Mouse (Mus musculus): ENCODE results near the gene Ric1. TPM values are rescaled to one million over a fixed set of nuclear protein-coding genes. Genes with fewer than 3 reads are reported as not detected.

The Ric1 gene
- polyA plus RNA-seq, 1 experiment = 39.2 TPM

- no peak for TF ChIP-seq CTCF (IDR thresholded peaks at IDR 0.05; ENCODE audit: borderline replicate concordance, insufficient read depth, low read length)
- no peak for TF ChIP-seq POLR2A (IDR thresholded peaks at IDR 0.05; ENCODE audit: low read depth, low read length)
- Histone ChIP-seq H3K4me1 (ENCODE audit: control insufficient read depth, insufficient read depth, low read length) (no peaks in the 10 kb centered on the region), H3K4me3 (ENCODE audit: insufficient read depth, low read length) (no peak overlapping the region), H3K27ac (ENCODE audit: insufficient read depth, low read length) (no peak overlapping the region)
These were observed 26.0 kb upstream of the Ric1 start for GRCm38 (mm10) chr19:29496001-29496597.

- H3K4me1 ChIP-seq (ENCODE audit: control insufficient read depth, insufficient read depth, low read length) = no peaks in the 10 kb centered on the region
- TF ChIP-seq CTCF (IDR thresholded peaks at IDR 0.05; ENCODE audit: borderline replicate concordance, insufficient read depth, low read length) (no peak), POLR2A (IDR thresholded peaks at IDR 0.05; ENCODE audit: low read depth, low read length) (no peak)
- H3K27ac ChIP-seq (ENCODE audit: insufficient read depth, low read length) = no peak overlapping the region
- no peak overlapping the region for H3K4me3 ChIP-seq (ENCODE audit: insufficient read depth, low read length)
These were observed 25.1 kb upstream of the Ric1 start for GRCm38 (mm10) chr19:29496786-29497557.

DNA sequence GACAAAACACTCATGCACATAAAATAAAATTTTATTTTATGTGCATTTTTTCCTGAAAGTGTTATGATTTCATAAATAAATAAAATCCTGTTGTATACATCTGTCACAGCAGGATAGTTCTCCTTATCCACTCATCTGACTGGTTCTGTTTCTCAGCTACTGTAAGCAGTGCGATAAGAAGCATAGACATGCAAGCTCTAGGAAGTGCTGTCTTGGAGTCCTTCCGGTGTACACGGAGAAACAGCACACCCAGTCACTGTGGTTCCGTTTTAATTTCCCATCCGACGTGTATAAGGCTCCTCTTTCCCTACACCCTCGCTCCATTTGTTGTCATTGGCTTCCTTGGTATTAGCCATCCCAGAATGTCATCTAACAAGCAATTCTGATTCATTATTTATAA is 24.2 kb upstream of the Ric1 start:
- Histone ChIP-seq H3K4me1 (ENCODE audit: control insufficient read depth, insufficient read depth, low read length) (no peaks in the 10 kb centered on the region), H3K4me3 (ENCODE audit: insufficient read depth, low read length) (no peak overlapping the region), H3K27ac (ENCODE audit: insufficient read depth, low read length) (no peak overlapping the region)
- no peak for TF ChIP-seq CTCF (IDR thresholded peaks at IDR 0.05; ENCODE audit: borderline replicate concordance, insufficient read depth, low read length)
- TF ChIP-seq POLR2A (IDR thresholded peaks at IDR 0.05; ENCODE audit: low read depth, low read length) = no peak

- TF ChIP-seq CTCF (IDR thresholded peaks at IDR 0.05; ENCODE audit: borderline replicate concordance, insufficient read depth, low read length) (no peak), POLR2A (IDR thresholded peaks at IDR 0.05; ENCODE audit: low read depth, low read length) (no peak)
- Histone ChIP-seq H3K27ac (ENCODE audit: insufficient read depth, low read length) (no peak overlapping the region), H3K4me3 (ENCODE audit: insufficient read depth, low read length) (no peak overlapping the region), H3K4me1 (ENCODE audit: control insufficient read depth, insufficient read depth, low read length) (no peaks in the 10 kb centered on the region)
These were observed 23.1 kb upstream of the Ric1 start for GRCm38 (mm10) chr19:29498842-29499456.

- no peak for TF ChIP-seq POLR2A (IDR thresholded peaks at IDR 0.05; ENCODE audit: low read depth, low read length)
- TF ChIP-seq CTCF (IDR thresholded peaks at IDR 0.05; ENCODE audit: borderline replicate concordance, insufficient read depth, low read length) = no peak
- H3K27ac ChIP-seq (ENCODE audit: insufficient read depth, low read length) = no peak overlapping the region
- no peaks in the 10 kb centered on the region for H3K4me1 ChIP-seq (ENCODE audit: control insufficient read depth, insufficient read depth, low read length)
- H3K4me3 ChIP-seq (ENCODE audit: insufficient read depth, low read length) = no peak overlapping the region
These were observed 21.7 kb upstream of the Ric1 start for GRCm38 (mm10) chr19:29500333-29500732.

- no peaks in the 10 kb centered on the region for H3K4me1 ChIP-seq (ENCODE audit: control insufficient read depth, insufficient read depth, low read length)
- no peak overlapping the region for H3K27ac ChIP-seq (ENCODE audit: insufficient read depth, low read length)
- TF ChIP-seq CTCF (IDR thresholded peaks at IDR 0.05; ENCODE audit: borderline replicate concordance, insufficient read depth, low read length) (no peak), POLR2A (IDR thresholded peaks at IDR 0.05; ENCODE audit: low read depth, low read length) (no peak)
- no peak overlapping the region; the same call in 1 of the 2 replicates for H3K4me3 ChIP-seq (ENCODE audit: insufficient read depth, low read length)
These were observed 21.0 kb upstream of the Ric1 start for GRCm38 (mm10) chr19:29501106-29501505.

DNA sequence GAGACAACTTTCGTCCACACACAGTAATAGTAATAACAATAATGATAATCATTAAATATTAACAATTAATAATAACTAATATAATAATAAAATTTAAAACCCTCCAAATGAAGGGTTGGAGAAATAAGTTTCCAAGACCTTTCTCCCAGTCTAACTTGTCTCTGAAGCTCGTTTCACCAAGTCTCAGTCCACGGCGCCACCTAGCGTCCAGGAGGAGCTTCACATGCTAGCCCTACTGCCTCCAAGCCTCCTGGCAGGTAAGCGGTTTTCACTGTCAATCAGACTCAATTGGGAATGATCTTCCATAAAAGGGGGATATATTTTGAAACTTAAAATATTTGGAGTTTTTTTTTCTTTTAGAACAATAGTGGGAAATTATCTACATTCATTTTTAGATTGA is 20.6 kb upstream of the Ric1 start:
- no peak overlapping the region for H3K27ac ChIP-seq (ENCODE audit: insufficient read depth, low read length)
- TF ChIP-seq POLR2A (IDR thresholded peaks at IDR 0.05; ENCODE audit: low read depth, low read length) (no peak), CTCF (IDR thresholded peaks at IDR 0.05; ENCODE audit: borderline replicate concordance, insufficient read depth, low read length) (peak; percentile 97)
- no peak overlapping the region for H3K4me3 ChIP-seq (ENCODE audit: insufficient read depth, low read length)
- no peaks in the 10 kb centered on the region for H3K4me1 ChIP-seq (ENCODE audit: control insufficient read depth, insufficient read depth, low read length)

DNA sequence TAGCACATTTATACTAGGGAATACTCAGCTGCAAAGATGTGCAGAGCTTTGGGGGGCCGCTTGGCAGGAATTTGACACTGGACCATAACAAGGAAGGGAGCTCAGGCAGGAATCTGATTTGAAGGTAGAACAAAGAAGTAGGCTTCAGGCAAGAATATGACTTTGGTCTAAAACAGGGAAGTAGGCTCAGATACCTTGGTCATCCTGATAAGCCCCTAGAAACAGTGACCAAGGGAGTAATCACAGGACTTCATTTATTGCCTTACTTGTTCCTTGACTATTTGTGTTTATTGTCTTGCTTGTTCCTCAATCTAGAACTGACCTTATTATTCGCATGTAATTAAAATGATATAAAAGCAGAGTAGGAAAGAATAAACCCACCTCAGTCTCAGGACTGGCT is 18.0 kb upstream of the Ric1 start:
- Histone ChIP-seq H3K4me1 (ENCODE audit: control insufficient read depth, insufficient read depth, low read length) (no peaks in the 10 kb centered on the region), H3K4me3 (ENCODE audit: insufficient read depth, low read length) (no peak overlapping the region), H3K27ac (ENCODE audit: insufficient read depth, low read length) (no peak overlapping the region)
- TF ChIP-seq CTCF (IDR thresholded peaks at IDR 0.05; ENCODE audit: borderline replicate concordance, insufficient read depth, low read length) (no peak), POLR2A (IDR thresholded peaks at IDR 0.05; ENCODE audit: low read depth, low read length) (no peak)

- Histone ChIP-seq H3K4me1 (ENCODE audit: control insufficient read depth, insufficient read depth, low read length) (no peaks in the 10 kb centered on the region), H3K4me3 (ENCODE audit: insufficient read depth, low read length) (no peak overlapping the region), H3K27ac (ENCODE audit: insufficient read depth, low read length) (no peak overlapping the region)
- TF ChIP-seq CTCF (IDR thresholded peaks at IDR 0.05; ENCODE audit: borderline replicate concordance, insufficient read depth, low read length) (no peak), POLR2A (IDR thresholded peaks at IDR 0.05; ENCODE audit: low read depth, low read length) (no peak)
These were observed 16.5 kb upstream of the Ric1 start for GRCm38 (mm10) chr19:29505617-29506016.

DNA sequence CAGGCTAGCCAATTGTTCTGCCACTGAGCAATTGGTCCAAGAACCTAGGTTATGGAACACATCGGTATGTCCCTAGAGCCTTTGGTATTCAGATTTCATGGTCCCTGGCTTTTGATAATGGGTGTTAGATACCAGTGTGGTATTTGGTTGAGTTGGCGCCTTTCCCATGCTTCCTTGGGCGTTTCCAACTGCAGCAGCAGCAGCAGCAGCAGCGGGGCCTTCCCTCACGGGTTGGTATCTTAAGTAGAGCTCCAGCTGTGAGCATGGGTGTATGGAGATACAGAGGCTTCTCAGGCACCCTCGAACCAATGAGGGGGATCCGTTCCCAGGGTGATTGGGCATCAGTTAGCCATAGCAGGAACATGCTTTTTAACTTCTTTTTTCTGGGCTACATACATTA is 13.9 kb upstream of the Ric1 start:
- no peak overlapping the region for H3K4me3 ChIP-seq (ENCODE audit: insufficient read depth, low read length)
- no peak overlapping the region for H3K27ac ChIP-seq (ENCODE audit: insufficient read depth, low read length)
- no peak for TF ChIP-seq POLR2A (IDR thresholded peaks at IDR 0.05; ENCODE audit: low read depth, low read length)
- no peak for TF ChIP-seq CTCF (IDR thresholded peaks at IDR 0.05; ENCODE audit: borderline replicate concordance, insufficient read depth, low read length)
- H3K4me1 ChIP-seq (ENCODE audit: control insufficient read depth, insufficient read depth, low read length) = no peaks in the 10 kb centered on the region
